Mouse (Mus musculus): ENCODE results near the gene Rab5c.

DNA sequence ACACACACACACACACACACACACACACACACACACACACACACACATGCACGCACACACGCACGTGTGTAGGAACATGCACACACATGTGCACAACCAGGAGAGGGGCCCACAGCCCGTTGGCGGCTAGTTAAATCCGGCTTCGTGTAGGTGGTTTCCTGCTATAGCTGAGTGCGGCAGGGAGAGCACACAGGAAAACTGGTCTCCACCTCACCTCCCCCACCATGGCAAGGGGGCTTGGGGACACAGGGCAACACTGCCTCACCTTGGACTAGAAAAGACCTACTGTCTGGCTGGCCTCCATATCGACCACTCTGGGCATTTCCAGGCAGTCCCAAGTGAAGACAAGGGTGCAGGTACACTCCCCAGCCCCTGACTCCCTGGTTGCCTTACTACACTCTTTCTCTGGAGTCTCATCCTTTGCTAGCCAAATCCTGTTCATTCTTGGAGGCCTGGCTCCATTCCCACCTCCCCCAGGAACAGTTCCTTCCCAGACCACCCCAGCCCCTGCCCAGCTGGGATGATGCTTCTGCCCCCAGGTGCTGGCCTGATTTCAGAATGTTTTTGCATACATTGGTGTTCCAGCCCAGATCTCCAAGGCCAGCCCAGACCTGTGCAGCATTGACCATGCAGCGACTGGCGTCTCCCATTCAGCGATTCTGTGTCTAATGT, 16.1 kb upstream of the Rab5c start:
- TF ChIP-seq CTCF (conservative IDR thresholded peaks at IDR 0.05; ENCODE audit: insufficient read depth, insufficient read length, low read depth, low read length), result no peak
- no peak for TF ChIP-seq POLR2A (IDR thresholded peaks at IDR 0.05; ENCODE audit: low read depth, low read length)
